Mouse (Mus musculus) neutrophil, adult 5-6 weeks (primary cell): ENCODE measurements around the gene Adamts18. TPM values are rescaled to one million over a fixed set of nuclear protein-coding genes. Genes with fewer than 3 reads are reported as not detected.
"Not testable (repeated sequence)": the region's sequence is repeated elsewhere in the genome, so short reads cannot be mapped to it uniquely, and the experiment has no call there.

Experiments used
- ATAC-seq: fragments of 151-379, 151-347 bp; 2 replicates; pipeline ENCODE4 v1.8.0; 2017; ENCODE audit warnings: mild to moderate bottlenecking, moderate TSS enrichment; ENCODE audit not compliant: insufficient number of reproducible peaks, poor library complexity, low FRiP score, severe bottlenecking; ENCODE audit errors: extremely low read depth
- total RNA-seq: library from RNA; stranded (forward); fragments of 200-1000 nt; gene quantifications from 2 replicates; pipeline ENCODE4 v1.2.3, GENCODE M21; 2017

Gene Adamts18
- total RNA-seq, 1 experiment from 2014 or later: not detected

- no peak for ATAC-seq
Measured at GRCm38 (mm10) chr8:113847606-113848080, 895 bp downstream of the Adamts18 start.

GRCm38 (mm10) chr8:113846669-113847068, 1.9 kb downstream of the Adamts18 start:
- ATAC-seq: no peak

- ATAC-seq: no peak
Measured at GRCm38 (mm10) chr8:113844801-113845301, 3.7 kb downstream of the Adamts18 start.

GRCm38 (mm10) chr8:113838211-113838610, 10.3 kb downstream of the Adamts18 start:
- ATAC-seq: no peak

- ATAC-seq: no peak
Measured at GRCm38 (mm10) chr8:113837570-113837915, 11.0 kb downstream of the Adamts18 start.

GRCm38 (mm10) chr8:113836892-113837569, 11.5 kb downstream of the Adamts18 start:
- no peak for ATAC-seq

GRCm38 (mm10) chr8:113833644-113834043, 14.9 kb downstream of the Adamts18 start:
- ATAC-seq: no peak

- no peak for ATAC-seq
Measured at GRCm38 (mm10) chr8:113827270-113827669, 21.3 kb downstream of the Adamts18 start.

GRCm38 (mm10) chr8:113820983-113821587, 27.5 kb downstream of the Adamts18 start:
- no peak for ATAC-seq

GRCm38 (mm10) chr8:113813966-113814365, 34.6 kb downstream of the Adamts18 start:
- ATAC-seq: no peak

GRCm38 (mm10) chr8:113811521-113811920, 37.0 kb downstream of the Adamts18 start:
- no peak for ATAC-seq

GRCm38 (mm10) chr8:113809929-113810328, 38.6 kb downstream of the Adamts18 start:
- no peak for ATAC-seq

GRCm38 (mm10) chr8:113803830-113804611, 44.5 kb downstream of the Adamts18 start:
- ATAC-seq: no peak

GRCm38 (mm10) chr8:113801551-113801950, 47.0 kb downstream of the Adamts18 start:
- no peak for ATAC-seq

GRCm38 (mm10) chr8:113800556-113800955, 48.0 kb downstream of the Adamts18 start:
- ATAC-seq: not testable (repeated sequence)

GRCm38 (mm10) chr8:113799550-113799949, 49.0 kb downstream of the Adamts18 start:
- ATAC-seq: no peak

- no peak for ATAC-seq
Measured at GRCm38 (mm10) chr8:113791856-113792255, 56.7 kb downstream of the Adamts18 start.

- ATAC-seq: no peak
Measured at GRCm38 (mm10) chr8:113791061-113791460, 57.5 kb downstream of the Adamts18 start.

- no peak for ATAC-seq
Measured at GRCm38 (mm10) chr8:113783711-113784110, 64.8 kb downstream of the Adamts18 start.

- no peak for ATAC-seq
Measured at GRCm38 (mm10) chr8:113781554-113781953, 67.0 kb downstream of the Adamts18 start.
